Mouse (Mus musculus): ENCODE measurements at regions not wholly inside any gene's neighbourhood (a gene's known extent, or its start where the extent isn't known, plus 50 kb on each side); places are given as distances from the start of the nearest gene placed in this dataset.
A peak's percentile ranks its signal among the peaks of the same experiment; 100 is the strongest.

DNA sequence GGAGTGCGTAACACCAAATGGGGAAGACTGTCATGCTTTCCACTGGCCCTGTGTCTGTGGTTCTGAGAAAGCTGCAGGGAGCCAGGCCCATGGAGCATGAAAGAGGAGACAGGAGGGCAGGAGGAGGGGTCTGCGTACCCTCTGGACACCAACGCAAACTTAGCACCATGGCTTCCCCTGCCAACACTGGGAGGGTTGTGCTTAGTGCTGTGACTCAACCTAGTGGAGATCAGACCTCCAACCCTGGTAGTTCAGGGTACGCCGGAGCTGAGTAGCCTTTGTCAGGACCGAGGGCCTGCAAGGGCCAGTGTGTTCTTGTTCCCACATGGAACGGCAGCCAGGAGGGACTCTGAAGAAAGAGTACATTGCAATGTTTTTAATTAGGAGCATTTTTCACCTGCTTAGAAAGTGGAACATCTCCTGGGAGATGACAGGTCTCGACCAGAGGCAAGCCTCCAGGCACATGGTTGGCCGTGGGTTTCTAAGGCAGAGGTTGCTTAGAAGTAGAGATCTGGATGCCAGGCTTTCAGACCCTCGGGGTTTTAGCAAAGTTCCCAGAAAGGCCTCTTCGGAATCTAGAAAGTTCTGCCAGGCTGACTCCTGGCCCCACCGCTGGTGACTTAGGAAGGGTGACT is 73.4 kb upstream of the Irf2bp2 start:
- peak; percentile 18 to 30 for DNase-seq (ENCODE audit: extremely low spot score in 1 of 2, low spot score in 1 of 2)

DNA sequence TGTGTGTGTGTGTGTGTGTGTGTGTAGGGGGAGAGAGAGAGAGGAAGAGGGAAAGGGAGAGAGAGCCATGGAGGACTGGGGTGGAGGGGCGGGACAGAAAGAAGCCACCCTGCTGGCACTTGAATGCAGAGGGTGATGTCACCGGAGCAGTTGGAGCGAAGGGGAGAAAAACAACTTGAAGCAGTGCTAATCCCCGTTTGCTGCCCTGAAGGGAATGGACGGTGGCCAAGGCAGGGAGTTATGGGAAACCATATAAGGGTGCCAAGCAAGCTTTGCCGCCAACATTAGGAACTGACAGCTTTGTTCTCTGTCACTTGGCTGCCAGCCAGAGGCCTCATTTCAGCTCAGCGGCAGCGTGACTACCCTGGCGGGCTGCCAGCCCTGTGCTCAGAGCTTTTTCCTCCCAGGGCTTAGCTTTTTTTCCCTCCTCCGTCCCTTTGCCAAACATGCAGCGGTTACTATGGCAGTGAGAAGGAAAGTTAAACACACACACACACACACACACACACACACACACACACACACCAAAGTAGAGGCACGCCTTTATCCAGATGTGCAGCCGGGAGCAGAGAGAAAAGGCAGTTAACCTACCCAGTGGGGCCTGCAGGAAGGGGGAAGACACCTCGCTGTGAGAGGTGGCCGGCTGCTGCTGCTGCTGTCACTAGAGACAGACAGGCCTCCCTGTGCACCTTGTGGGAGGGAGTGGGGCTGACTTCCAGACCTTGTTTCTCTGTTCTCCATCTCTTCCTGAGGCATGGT is 72.7 kb upstream of the Irf2bp2 start:
- DNase-seq (ENCODE audit: extremely low spot score in 1 of 2, low spot score in 1 of 2), result peak; percentile 99 to 100

DNA sequence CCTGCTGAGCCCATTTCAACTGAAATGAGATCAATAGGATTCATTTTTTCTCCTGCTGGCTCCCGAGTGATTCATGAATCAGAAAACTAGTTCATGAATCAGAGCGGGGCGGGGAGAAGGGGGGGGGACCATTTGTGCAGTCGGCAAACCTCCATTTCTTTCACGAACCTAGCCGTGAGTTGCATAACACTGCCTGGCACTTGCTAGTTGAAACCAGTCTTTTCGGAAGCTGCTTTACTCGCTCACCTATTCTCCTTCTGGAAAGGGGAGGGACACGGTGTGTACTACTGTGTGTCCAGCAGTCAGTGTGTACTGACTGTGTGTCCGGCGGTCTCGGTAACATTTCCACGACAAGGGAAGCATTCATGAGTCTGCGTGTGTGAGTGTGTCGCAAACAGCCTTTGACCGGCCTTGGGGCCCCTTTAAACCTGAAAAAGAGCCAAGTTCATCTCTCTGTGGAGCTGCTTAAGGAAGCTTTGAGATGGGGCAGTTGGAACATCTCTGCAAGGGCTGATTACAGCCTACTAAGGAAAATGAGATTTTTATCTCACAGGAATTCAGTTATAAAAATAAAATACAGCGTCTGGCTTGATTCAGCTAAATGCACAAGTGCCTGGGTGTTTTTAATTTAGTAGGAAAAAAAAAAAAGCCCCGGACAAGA is 71.9 kb upstream of the Irf2bp2 start:
- DNase-seq (ENCODE audit: extremely low spot score in 1 of 2, low spot score in 1 of 2), result peak; percentile 43 to 80

DNA sequence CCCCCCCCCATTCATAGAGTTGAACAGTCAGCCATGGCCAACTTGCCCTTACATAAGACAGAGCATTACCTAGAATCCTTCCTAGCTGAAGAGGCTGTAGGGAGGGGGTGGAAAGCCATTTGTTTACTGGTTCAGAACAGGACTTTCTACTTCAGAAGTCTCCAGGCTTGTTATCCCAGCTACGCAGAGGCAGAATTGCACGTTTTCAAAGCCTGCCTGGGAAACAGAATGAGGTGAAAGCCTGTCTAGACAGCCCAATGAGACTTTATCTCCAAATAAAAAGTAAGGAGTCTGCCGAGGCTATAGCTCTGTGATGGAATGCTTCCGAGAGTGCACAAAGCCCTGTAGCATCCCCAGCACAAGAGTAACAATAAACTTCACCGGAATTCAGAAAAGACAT is 71.1 kb upstream of the Irf2bp2 start:
- DNase-seq (ENCODE audit: extremely low spot score in 1 of 2, low spot score in 1 of 2), result no peak

DNA sequence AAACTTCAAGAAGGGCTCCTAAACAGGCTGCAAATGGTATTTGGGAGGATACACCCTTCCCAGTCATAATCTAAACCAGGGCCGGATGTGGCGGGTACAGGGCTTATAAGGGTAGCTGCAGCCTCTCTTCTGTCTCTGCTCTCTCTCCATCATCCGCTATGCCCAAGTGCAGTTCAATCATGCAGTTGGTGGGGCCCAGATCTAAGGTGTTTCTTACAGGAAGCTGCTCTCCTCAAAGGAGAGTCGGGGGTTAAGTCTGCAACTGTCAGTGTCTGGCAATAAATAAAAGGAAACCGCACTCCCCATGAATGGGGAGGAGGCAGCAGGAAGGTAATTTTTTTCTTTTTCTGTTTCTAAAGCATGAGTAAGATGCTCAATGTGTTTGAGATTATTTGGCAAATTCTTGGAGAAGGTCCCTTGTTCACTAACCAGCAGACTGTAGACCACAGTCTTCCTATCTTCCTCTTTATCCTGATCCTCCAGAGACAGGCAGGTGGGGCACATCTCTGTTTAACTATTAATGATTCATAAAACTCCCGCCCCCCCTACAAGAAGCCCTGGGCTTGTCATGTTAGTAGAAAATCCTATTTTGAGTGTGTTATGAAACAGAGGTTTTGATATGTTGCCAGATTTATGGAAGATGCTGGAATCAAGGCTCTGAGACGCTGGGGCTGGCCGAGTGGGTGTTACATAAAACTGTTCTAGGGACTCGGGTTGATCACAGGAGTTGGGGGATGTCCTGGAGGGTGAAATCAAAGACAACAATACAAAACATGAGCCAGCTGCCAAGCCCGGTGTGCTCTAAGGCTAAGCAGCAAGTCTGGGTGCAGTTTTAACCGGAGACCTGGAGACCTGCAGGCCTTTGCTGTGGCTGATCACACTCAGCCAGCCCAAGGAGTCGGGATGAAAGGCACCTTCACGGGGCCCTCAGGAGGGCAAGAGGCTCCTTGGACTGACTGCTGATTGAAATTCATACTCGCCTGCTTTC is 69.3 kb upstream of the Irf2bp2 start:
- DNase-seq (ENCODE audit: extremely low spot score in 1 of 2, low spot score in 1 of 2), result peak; percentile 18 to 75

DNA sequence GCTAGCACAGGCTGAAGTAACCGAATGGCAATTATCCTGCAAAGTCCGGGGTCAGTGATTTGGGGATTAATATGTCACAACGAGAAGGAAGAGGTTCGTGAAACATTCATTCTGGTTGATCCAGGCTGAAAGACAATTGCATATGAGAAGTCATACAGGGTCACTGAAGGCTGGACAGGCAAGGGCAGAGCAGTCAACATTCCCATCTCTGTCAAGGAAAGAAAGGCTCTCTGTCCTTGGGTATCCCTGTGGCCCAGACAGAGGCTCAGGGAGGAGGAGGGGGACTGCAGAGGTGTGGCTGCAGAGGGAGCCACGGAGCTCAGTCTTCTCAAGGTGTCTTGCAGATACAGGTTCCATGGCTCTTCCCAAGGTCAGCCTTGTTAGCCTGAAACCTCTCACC is 68.4 kb upstream of the Irf2bp2 start:
- no peak for DNase-seq (ENCODE audit: extremely low spot score in 1 of 2, low spot score in 1 of 2)

DNA sequence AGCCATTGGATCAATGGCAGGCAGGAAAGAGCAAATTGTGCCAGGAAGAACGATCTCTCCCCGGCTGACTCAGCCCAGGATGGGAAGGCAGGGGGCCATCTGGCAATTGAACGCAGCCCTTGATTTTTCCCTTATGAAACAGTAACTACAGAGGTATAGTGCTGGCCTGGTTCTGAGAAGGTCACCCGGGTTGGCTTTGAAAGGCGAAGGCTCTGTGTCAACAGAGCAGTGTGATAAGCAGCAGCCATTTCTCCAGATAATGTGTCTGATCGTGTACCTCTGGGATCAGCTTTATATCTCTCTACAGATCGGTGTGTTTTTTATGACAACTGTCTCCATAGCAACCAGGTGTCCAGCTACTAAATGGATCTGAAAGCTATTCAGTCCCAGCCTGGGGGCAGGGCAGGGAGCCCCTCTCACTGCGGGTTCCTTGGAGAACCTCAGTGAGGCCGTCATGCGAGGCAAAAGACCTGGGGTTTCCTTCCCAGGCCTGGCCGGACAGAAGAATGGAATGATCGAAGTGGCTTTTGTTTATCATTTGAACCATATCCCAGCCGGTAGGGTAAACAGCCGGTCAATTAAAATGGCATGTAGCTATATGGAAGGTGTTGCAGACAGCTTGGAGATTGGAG is 67.8 kb upstream of the Irf2bp2 start:
- DNase-seq (ENCODE audit: extremely low spot score in 1 of 2, low spot score in 1 of 2), result no peak

DNA sequence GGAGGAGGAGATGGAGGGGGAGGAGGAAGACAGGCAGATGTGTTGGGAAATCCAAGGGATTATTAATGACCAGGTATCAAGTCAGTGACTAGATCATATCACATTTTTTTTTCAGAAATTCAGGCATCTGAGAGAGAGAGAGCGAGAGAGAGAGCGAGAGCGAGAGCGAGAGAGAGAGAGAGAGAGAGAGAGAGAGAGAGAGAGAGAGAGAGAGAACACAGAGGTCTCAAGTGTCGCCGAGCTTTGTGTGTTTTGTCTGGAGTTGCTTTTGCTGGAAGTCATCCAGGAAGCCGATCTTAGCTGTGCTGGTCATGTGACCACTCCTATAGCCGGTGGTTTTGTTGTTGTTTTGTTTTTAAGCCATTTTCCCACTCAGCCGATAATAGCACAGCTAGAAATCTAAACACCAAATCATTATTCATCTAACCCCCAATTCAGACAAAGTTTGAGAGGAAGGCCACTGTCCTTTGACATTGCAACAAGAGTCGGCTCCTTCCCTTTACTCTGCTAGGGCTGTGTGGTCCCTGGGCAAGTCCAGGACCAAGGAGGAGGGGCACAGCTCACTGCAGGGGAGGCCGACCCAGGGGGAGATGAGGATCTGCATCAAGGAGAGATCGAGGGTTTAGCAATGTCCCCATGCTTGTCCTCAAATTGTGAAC is 67.0 kb upstream of the Irf2bp2 start:
- DNase-seq (ENCODE audit: extremely low spot score in 1 of 2, low spot score in 1 of 2), result no peak

DNA sequence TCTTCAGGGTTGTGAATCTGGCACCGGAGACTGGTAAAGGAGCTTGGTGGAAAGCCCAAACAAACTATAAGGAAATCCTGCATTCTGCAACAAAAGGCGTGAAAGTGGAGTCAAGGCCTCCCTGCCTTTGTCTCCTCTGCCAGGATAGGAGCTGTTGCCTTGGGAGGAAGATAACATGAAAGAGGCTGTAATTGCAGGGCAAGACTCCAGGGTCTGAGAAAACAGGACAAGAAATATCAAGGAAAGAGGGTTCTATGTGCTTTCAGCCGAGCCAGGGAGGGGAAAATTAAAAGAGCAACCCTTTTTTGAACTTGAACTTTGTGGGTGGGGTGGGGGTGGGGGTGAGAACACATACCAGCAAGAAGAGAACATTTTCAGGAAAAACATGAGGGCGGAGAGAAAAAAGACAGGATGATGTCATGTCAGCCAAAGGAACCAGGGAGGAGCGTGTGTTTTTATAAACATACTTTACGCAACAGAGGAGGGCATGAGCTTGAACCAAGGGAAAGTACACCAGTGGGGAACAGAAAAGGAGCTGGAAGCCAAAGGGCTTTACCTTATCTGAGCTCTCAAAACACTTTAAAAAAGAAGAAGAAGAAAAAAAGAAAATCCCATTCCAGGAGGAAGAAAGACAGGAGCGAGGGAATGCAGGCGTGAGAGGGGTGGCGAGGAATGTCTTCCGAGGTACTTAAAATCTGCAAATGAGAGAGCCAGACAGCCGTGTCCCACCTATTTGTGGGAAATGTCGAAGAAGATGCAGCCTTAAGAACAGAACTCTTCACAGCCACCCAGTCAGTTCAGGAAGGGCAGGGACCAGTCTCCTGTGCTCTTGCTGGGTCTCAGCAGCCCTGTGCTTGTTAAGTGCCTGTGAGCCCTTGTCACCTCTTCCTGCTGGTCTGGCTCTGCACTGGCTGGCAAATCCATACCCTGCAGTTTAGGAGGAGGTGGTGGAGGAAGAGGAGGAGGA is 66.2 kb upstream of the Irf2bp2 start:
- no peak for DNase-seq (ENCODE audit: extremely low spot score in 1 of 2, low spot score in 1 of 2)

DNA sequence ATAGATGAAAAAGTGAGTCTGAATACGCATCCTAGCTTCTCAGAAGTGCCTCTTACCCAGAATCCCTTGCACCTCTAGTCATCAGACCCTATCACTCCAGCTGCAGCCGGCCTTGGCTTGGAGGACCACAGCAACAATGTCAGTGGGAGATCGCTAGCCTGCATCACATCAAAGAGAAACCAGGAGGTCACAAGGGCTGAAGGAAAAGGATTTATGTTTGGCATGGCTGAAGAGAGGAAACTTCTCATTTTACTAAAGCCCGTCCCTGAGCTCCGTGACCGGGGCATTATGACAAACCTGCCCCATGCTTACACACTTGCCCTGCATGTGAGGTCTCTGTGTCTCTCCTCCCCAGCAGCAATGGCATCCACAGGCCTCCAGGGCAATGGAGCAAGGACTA is 63.8 kb upstream of the Irf2bp2 start:
- DNase-seq (ENCODE audit: extremely low spot score in 1 of 2, low spot score in 1 of 2), result no peak

DNA sequence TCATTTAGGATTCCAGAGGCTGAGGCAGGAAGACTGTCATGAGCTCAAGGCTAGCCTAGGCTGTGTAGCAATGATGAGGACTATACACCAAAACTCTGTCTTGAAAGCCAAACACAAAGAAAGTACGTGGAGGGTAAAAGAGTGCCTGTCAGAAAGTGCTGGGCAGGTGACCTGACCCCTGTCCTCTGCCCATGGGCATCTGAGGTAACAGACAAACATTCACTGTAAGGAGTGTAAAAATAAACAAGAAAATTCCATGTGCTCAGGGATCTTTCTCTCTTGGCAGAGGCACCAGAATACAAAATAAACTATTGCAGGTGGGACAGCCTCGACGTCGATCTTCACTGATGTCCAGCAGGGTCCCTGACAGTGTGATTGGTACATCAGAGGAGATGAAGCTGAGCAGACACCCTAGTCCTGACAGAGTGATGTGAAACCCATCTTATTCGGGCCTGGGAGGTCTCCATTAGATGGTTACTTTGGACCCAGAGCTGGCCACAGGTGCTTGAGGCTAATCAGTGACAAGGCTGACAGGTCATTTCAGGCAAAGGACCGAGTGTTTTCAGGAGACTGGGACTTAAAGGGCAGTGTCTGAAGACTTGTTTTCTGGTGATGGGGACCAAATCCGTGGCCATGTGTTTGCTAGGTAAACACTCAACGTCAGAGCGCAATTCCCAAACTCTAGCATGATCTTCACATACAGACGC is 62.9 kb upstream of the Irf2bp2 start:
- no peak for DNase-seq (ENCODE audit: extremely low spot score in 1 of 2, low spot score in 1 of 2)

DNA sequence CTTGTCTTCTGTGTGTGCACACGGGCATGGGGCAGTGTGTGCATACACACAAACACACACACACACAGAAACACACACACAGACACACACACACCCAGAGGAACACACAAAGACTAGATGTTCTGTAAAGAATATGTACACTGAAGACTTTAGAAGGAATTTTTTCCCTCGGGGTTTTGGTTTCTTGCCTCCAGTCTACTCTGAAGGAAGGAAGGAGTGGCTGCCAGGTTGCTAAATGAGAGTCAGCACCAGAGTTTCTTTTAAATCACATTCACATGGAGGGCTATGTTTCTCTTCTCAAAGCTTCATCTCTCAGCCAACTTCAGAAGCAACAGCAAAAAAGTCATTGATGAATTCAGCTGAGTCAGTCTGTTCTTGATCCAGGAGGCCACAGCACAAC is 61.8 kb upstream of the Irf2bp2 start:
- DNase-seq (ENCODE audit: extremely low spot score in 1 of 2, low spot score in 1 of 2), result no peak

DNA sequence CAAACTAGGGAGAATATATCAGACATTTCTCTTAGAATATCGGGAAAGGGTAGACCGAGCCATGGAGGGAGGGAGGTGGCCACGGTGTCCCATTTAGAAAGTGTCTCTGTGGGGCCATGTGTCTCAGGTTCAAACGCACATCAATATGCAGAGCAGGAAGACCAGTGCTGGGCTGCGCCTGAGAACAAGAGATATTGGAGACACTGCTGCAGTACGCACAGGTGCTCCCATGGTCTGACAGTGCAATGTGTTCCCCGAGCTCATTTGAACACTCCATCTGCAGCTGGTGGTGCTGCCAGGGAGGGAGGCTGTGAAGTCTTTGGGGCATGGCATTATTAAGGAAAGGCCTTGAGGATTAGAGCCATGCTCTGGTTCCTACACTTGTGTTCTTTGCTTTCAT is 60.6 kb upstream of the Irf2bp2 start:
- no peak for DNase-seq (ENCODE audit: extremely low spot score in 1 of 2, low spot score in 1 of 2)

DNA sequence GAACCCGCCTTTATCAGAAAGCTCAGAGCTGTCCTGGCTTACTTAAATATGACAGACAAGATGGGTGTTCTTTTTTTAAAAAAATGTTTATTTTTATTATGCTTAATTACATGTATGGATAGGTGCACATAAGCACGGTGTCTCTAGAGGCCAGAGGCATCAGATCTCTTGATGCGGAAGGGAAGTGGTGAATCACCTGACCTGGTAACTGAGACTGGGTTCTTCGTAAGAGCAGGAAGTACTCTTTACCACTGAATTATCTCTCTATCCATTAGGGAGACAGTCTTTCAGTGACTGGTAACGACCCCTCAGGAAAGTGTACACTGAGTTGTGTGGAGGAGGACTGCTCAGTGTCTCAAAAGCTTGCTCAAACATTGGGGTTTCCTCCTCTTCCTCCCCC is 58.4 kb upstream of the Irf2bp2 start:
- DNase-seq (ENCODE audit: extremely low spot score in 1 of 2, low spot score in 1 of 2), result no peak

DNA sequence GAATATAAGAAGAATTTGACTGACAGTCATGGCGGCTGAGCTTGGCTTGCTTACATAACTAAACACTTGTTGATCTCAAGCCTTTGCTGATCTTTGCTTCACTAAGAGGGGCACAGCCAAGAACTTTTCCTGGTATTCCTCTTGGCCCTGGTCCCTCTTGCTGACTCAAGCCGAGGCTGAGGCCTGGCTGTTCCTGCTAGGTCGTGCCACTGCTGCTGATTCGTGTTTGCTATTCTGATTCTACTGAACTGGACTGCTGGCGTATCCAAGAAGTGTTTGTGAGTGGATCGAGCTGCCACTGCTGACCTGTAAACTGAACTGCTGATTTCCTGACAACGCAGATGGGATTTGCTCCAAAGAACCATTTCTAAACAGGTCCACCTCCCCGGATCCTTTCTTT is 57.2 kb upstream of the Irf2bp2 start:
- no peak for DNase-seq (ENCODE audit: extremely low spot score in 1 of 2, low spot score in 1 of 2)

DNA sequence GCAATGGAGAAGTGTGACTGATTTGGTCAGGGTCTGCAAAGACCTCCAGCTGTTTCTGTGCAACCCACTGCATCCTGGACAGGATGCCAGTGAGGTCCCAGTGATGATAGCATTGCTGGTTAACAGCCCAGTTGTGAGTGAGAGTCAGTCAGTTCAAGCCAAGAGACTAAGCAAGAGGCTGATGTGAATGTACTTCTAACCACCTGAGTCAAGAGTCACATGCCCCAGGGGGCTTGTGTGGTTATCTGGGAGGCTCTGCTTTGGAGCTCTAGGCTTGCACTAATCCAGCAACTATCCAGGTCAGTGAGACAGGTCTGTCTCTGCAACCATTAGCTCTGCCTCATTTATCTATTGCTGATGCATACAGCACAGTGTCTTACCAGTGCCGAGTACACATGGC is 55.5 kb upstream of the Irf2bp2 start:
- no peak for DNase-seq (ENCODE audit: extremely low spot score in 1 of 2, low spot score in 1 of 2)

DNA sequence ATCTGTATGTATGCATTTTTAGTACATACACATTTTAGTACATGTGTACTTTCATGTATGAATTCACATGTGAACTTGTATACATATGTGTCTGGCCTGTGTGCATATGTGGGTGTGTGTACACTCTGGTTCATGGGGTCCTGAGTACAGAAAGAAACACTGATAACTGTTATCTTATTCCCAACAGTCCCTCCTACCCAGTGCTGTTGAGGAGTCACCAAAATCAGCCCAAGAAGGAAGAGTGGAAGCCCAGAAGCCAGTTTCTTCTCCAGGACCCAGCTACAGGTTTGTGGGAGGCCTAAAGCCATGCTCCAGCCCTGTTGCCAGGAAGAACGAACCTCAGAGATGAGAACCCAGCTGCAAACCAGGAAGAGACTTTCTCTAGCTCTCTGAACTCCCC is 53.6 kb upstream of the Irf2bp2 start:
- no peak for DNase-seq (ENCODE audit: extremely low spot score in 1 of 2, low spot score in 1 of 2)

All from frontal cortex, adult 2 months (tissue).